15 mouse cellular contexts compared by ENCODE assay signal in genomic region chr8:91901525-91902281, GRCm38 (mm10).
DNase-seq lines count a peak whose midpoint lies in the region; ATAC-seq lines count a peak whose summit lies in the region.
"Had no signal": no experiment of that assay in that cellular context is flagged by ENCODE, and none has a peak within 500 bp of the region (broad histone marks: within the 10 kb centered on the region; RNA-seq: fewer than 3 reads in every experiment).

No protein-coding gene starts in this region.

- H3K9ac ChIP-seq in kidney, embryonic 15.5 days, result no peak overlapping the region
- H3K9ac ChIP-seq: embryonic facial prominence, embryonic 13.5 days; forebrain, embryonic 13.5 days; liver, embryonic 15.5 days had no signal

- no peaks in the 10 kb centered on the region for H3K9me3 ChIP-seq in kidney, embryonic 15.5 days (replicated peaks)
- H3K9me3 ChIP-seq: embryonic facial prominence, embryonic 13.5 days; forebrain, embryonic 13.5 days; liver, embryonic 15.5 days had no signal

- H3K27me3 ChIP-seq in kidney, embryonic 15.5 days, result peaks cover 31% of the 10 kb centered on the region

- H3K4me1 ChIP-seq in kidney, embryonic 15.5 days, result peaks cover 10% of the 10 kb centered on the region; the same call in 1 of the 2 replicates
- H3K4me1 ChIP-seq: embryonic facial prominence, embryonic 13.5 days; forebrain, embryonic 13.5 days; liver, embryonic 15.5 days had no signal

- DNase-seq in cerebellum, adult 11-12 months, result peak; percentile 4
- no peak for DNase-seq in cerebellum, adult 11 months
- peak; percentile 20 to 21 for DNase-seq in layer of hippocampus, postnatal 10 days (ENCODE audit: low spot score in 2 of 2)
- no peak for DNase-seq in layer of hippocampus, adult 9-11 months
- peak; percentile 66 for DNase-seq in gastrocnemius, postnatal 14 days
- DNase-seq in heart, postnatal 36 days, result peak; percentile 50 to 57
- no peak for DNase-seq in urinary bladder, postnatal 14 days (ENCODE audit: low spot score)
- DNase-seq: adrenal gland, postnatal 10 days; thymus, adult 2 months had no signal

- intact Hi-C loops in gastrocnemius, postnatal 14 days (cut with DNase I; ENCODE audit: low total_unique reads), result no loop called here
- intact Hi-C loops in heart, postnatal 36 days (cut with DNase I), result loop anchor here (2.0 kb wide), 1 partner anchor 65 kb away; no protein-coding TSS in a partner anchor

- no peak for ATAC-seq in kidney, embryonic 15.5 days (replicated peaks; ENCODE audit: low FRiP score)
- ATAC-seq: forebrain, embryonic 13.5 days; intestine, embryonic 16.5 days; midbrain, embryonic 16.5 days had no signal

- no peak overlapping the region for H3K4me2 ChIP-seq in kidney, embryonic 15.5 days
- H3K4me2 ChIP-seq: embryonic facial prominence, embryonic 13.5 days; forebrain, embryonic 13.5 days; liver, embryonic 15.5 days had no signal

- H3K36me3 ChIP-seq in kidney, embryonic 15.5 days, result no peaks in the 10 kb centered on the region
- H3K36me3 ChIP-seq: embryonic facial prominence, embryonic 13.5 days; liver, embryonic 15.5 days had no signal

- H3K27ac ChIP-seq in kidney, embryonic 15.5 days, result no peak overlapping the region
- H3K27ac ChIP-seq: embryonic facial prominence, embryonic 13.5 days; forebrain, embryonic 13.5 days; liver, embryonic 15.5 days had no signal

- 78% methylated on average over 10 of the region's 10 CpGs for WGBS in kidney, embryonic 15.5 days

- no peak overlapping the region for H3K4me3 ChIP-seq in kidney, embryonic 15.5 days (replicated peaks)
- H3K4me3 ChIP-seq: embryonic facial prominence, embryonic 13.5 days; forebrain, embryonic 13.5 days; liver, embryonic 15.5 days had no signal

Comparison
In these comparisons a context has a peak if more than half of its experiments do, and no peak if none do; other contexts are left out.
1. DNase-seq: peak in cerebellum, adult 11-12 months (single experiment), layer of hippocampus, postnatal 10 days (2 of 2), gastrocnemius, postnatal 14 days (single experiment) and heart, postnatal 36 days (2 of 2); none in cerebellum, adult 11 months (single experiment), layer of hippocampus, adult 9-11 months (single experiment) and urinary bladder, postnatal 14 days (single experiment).